Mouse (Mus musculus): Measurements from ENCODE around the gene Tmc8.
"Not testable (repeated sequence)": the region's sequence is repeated elsewhere in the genome, so short reads cannot be mapped to it uniquely, and the experiment has no call there.

Tmc8 gene

DNA sequence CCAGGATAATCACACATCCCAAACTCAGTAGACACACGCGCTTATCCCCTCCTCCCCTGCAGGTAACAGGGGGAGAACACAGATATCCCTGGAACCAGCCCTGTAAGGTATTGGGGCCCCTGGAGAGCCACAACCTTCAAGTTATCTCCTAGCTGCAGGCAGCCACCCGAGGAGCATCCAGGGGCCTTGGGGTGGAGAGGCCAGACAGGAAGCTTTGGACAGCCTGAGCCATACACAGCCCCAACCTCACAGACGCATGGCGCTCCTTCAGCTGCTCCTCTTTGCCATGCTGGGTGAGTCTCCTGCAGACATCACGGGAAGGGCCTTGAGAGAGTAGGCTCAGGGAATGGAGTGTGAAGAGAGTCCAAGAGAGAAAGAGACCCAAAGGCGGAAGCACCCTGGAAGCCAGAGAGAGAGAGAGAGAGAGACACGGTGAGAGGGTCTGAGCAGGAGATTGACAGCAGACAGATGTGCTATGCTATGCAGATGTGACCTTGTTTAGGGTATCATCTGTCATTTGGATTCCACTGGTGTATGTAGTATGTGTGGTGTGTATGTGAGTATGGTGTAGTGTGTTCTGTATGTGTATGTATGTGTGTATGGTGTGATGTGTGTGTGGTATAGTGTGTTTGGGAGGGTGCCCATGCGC is 15.8 kb downstream of the Tmc8 start, which contains the start of gene 6030468B19Rik:
Gene 6030468B19Rik, plus strand, starts transcription at position 150 of the 649 bp plus-strand sequence.
- DNase-seq (ENCODE audit: low spot score): no peak

DNA sequence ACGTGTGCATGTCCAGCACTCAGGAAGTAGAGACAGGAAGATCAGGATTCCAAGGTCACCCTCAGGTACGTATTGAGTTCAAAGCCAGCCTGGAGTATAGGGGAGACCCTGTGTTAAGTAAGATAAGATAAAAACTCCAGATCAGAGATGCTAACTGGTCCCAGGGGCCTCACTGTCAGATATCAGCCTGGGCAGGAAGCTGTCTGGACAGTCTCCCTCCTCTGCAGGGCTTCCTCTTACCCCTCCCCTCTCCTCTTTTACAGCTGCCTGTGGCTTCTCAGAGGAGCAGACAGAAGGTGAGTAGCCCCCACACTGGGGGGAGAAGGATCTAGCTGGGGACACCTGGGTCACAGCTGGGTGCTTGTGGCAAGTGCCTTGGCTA is 16.3 kb downstream of the Tmc8 start:
- DNase-seq (ENCODE audit: low spot score): no peak

DNA sequence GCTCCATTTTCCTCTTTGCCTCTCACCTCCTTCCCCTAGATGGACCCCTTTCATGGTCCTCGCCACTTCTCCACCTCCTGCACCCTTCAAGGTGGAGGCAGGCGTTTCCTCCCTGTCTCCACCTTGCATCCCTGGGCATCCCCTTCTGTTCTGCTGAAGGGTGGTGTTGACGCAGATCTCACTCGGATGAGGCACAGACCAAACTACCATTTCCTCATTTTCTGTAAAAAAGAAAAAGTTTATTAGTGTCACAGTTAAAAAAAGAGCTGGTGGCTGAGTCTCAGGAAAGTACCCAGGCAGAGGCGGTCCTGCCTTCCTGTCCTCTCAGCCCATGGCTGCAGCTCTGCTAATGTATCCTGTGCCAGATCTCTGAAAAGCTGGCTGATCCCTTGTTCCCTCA is 17.3 kb downstream of the Tmc8 start:
- no peak for DNase-seq (ENCODE audit: low spot score)

DNA sequence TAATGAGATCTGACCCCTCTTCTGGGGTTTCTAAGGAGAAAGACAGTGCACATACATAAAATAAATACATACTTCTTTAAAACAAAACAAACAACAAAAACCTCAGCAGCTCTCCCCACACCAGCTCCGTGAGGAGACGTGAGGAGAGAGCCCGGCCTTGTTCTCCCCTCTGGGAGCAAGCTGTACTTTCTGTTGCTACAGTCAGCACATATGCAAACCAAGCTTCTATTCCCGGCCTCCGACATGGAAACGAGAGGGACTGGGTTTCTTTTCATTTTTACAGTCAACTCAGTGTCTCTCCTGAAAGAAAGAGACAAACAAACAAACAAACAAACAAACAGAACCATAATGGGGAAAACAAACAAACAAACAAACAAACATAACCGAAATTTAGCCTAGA is 18.2 kb downstream of the Tmc8 start:
- no peak for DNase-seq (ENCODE audit: low spot score)

DNA sequence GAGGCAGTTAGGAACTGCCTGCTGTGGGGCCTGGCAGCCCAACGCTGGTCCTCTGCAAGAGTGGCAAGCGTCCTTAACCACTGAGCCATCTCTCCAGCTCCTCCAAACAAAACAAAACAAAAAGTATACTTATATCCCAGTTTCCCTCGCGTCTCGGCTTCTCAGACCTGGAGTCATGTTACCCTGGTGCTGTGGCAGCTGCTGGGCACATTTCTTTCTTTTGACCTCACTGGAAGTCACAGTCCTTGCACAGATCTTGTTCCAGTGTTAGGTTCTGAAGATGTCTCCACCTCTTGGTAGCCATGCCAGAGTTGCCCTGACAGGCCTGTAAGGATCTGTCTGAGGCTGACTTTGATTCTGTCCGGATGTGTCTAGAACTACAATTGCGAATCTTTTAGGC is 19.8 kb downstream of the Tmc8 start:
- no peak for DNase-seq (ENCODE audit: low spot score)

DNA sequence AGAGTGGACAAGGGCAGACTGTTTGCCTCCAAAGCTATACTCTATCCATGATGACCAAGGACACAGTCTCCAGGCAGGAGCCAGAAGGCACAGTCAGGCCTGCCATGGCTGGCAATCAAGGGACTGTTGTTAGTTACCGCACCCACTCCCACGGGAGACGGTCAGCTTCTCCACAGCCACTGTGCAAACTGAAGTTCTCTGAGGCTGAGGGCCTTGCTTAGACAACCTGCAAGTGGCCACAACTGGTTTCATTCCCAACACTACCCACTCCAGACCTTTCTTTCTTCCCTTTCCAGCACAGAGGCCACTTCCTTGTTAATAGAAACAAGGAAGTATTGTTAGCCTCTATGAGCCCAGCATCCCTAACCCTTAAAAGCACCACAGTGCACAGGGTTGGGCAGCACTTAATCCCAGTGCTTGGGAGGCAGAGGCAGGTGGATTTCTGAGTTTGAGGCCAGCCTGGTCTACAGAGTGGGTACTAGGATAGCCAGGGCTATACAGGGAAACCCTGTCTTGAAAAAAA is 21.4 kb downstream of the Tmc8 start:
- DNase-seq (ENCODE audit: low spot score): no peak

DNA sequence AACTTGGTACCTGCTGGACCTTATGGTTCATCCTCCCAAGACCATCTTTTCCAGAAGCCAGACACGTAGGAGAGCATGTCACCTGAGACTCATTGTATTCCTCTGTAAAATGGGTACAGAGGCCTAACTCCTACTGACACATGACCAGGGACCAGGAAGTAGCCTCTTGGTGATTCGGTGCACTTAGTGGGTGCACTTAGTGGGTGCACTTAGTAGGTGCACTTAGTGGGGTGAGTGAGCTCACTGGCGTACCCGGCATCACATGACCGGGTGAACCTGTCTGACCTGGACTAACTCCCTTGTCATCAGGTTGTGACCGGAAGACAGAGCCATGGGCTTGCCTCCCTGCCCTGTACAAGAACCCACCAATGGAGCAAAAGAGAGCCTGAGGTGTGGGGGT is 24.9 kb downstream of the Tmc8 start:
- no peak for DNase-seq (ENCODE audit: low spot score)

DNA sequence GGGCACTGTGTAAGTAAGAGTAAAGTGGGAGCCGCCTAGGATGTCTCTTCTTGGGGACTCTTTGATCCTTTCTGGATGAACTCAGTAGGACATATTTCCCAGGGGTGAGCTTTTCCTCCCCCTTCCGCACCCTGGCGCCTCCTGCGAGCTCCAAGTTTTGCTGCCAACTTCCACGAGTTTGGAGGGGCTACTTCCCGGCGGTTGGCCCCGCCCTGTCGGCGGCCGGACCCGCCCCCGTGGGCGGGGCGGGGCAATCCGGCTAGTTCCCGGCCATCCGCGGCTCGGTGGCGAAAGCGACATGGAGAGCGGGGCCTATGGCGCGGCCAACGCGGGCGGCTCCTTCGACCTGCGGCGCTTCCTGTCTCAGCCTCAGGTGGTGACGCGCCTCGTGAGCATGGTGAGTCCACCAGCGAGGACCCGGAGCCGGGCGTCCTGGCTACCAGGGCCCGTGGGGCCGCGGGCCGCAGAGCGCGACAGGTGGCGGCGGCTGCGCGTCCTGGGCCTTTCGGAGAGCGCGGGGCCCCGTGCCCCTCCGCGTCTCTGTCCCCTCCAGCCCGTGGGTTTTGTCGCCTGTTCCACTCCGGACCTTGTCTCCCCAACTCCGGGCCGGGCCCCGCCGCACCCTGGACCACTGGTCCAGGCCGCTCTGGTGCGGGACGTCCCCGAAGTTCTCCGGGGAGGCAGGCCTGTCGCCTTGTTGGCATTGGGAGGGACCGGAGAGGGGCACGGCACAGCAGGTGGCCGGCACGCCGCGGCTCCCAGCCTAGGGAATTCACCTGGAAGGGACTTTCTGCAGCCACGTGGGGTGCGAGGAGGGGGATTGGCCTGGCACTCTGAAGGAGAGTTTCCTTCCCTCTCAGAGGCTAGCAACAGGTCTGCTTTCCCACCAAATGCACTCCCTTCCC is 27.8 kb downstream of the Tmc8 start, which contains the start of the genes Gm20708 and Syngr2:
Gene Gm20708, plus strand, starts transcription at position 262 of the 905 bp plus-strand sequence.
Gene Syngr2, plus strand, starts transcription at position 262 of the 905 bp plus-strand sequence.
- no peak for DNase-seq (ENCODE audit: low spot score)

DNA sequence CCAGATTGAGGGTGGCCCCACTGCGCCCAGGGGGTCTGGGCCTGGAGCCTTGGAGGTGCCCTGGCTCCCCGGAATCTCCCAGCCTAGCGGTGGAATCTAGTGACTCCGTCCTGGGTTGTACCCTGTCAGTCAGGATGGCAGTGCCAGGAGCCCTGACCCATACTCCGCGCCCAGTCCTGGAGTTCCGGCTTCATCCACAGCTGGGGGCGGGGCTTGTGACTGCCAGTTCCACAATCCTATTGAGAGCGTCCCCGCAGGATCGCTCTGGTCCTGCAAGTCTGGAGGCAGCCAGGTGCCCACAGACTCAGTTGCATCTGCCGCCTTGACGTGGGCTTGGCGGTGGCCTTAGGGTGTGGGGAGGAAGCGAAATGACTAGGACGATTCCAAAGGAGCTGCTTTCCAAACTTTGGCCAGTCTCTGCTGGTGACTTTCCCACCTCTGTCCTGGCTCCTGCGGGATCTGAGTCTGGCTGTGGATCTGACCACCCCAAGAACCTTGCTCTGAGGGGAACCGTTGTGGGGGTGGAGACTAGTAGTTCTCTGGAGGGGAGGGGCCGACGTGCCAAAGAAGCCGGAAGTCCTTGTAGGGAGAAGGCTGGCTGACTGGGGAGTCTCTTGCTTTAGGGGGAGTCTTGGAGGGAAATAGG is 28.6 kb downstream of the Tmc8 start:
- no peak for DNase-seq (ENCODE audit: low spot score)

DNA sequence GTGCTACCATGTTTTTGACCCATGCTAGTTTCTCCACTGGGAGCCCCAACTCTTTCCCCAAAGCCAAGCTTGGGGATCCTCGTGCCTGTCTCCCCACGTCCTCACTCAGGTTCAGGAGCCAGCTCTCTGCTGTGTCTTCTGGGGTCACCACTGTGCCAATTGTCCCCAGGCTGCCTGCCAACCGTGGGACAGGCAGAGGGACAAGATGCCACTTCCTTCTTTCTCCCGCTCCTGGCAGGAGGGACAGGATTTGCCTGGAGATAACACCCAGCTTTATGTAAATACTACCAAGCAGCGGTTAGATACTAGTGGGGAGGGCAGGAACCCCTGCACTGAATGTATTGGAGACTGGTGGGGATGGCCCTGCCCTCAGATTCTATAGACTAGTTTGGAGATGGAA is 32.0 kb downstream of the Tmc8 start:
- DNase-seq (ENCODE audit: low spot score): no peak

DNA sequence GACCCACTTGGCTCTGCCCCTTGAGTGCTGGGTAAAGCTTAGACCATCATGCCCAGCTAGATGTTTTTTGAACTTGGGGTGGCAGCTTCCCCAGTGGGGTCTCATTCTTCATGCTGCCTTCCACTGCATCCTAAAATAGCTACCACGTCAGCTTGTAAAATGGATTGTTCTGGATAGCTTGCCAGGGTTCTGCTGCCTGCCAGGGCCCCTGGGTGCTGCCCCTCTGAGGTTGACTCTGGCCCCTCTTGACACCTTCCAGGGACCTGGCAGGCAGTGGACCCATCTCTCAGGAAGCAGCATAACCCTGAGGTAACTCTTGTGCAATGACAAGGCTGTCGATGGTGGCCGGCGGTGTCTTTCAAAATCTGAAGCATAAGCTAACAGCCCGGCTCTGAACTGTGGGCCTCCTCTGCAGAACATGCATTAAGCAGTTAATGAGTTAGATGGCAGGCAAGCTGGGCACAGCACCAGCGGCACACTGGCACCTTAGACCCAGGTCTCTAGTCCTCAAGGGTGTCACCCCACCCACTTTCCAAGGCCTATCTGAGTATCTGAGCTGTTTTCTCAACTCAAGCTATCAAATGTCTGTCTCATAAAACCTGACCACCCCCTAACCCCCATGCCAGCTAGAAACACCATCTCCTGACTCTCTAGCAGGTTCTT is 33.0 kb downstream of the Tmc8 start:
- DNase-seq (ENCODE audit: low spot score): no peak

DNA sequence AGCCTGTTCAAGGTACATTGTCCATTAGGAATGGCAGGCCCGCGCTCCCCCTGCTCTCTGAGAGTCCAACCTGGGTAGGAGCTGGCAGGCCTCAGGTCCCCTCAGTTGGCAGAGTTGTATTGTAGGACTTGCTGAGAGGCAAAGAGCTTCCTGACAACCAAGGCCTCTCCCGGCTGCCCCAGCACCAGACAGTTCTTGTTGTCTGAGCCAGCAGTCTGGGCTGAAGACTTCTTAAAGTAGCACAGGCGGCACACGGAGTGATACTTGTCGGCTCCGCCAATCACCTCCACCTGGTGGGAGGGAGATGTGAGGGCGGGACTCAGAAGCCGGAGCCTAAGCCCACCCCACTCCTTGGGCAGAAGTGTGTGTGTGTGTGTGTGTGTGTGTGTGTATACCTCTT is 34.0 kb downstream of the Tmc8 start:
- DNase-seq (ENCODE audit: low spot score): not testable (repeated sequence)

DNA sequence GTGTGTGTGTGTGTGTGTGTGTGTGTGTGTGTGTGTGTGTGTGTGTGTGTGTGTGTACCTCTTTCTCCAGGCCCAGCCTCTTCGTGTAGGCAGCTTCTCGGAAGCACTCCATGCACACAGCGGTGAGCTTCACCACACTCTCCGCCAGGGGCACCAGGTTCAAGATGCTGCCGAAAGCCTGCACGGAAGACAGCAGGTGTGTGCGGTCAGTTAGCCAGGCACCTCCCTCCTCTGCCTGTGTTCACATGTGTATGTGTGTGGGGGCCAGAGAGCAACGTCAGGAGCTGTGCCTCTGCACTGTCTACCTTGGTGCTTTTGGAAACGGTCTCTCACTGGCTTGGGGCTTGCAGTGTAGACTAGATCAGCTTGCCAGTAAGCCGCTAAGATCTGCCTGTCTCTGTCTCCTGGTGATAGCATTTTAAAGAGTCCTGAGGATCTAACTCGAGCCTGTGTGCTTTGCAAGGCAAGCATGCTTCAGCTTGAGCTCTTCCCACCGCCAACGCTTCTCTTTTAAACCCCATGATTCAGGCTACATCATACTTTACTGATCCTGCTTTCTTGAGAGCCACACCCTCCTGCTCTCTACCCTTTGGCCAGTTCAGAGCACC is 34.6 kb downstream of the Tmc8 start:
- DNase-seq (ENCODE audit: low spot score): no peak

DNA sequence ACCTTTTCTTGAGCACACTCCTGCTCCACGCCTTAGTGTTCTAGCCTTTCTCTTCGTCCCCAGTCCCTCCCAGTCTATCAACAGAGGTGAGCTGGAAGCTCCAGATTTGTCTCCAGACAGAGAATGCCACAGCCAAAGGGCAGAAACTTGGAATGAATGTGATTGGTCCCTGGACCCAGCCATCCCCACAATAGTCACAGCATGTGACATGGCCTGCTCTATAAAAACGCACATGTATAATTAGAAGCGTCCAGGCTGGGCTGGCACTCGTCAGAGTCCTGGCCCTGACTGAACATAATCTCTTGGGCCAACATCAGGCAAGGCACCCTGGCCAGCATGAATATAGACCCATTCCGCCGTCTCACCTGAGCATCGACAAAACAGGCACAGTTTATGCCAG is 37.2 kb downstream of the Tmc8 start:
- DNase-seq (ENCODE audit: low spot score): no peak

DNA sequence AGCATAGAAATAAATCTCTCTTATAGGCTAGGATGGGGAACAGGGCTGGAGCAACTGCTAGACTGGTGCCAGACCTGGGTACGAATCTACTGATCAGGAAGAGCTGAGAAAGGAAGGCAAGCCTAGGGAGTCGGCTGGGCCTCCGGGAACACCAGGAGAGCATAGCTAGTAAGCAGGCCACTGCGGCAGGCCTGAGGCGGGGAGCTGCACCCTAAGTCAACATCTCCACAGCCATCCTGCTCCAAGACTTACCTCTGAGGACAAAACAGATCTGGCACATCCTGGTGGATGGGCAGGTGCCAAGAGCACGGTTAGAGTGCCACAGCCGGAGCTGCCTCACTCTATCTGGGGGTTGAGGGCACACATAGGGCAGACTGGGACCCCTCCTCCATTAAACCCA is 38.3 kb downstream of the Tmc8 start:
- no peak for DNase-seq (ENCODE audit: low spot score)

DNA sequence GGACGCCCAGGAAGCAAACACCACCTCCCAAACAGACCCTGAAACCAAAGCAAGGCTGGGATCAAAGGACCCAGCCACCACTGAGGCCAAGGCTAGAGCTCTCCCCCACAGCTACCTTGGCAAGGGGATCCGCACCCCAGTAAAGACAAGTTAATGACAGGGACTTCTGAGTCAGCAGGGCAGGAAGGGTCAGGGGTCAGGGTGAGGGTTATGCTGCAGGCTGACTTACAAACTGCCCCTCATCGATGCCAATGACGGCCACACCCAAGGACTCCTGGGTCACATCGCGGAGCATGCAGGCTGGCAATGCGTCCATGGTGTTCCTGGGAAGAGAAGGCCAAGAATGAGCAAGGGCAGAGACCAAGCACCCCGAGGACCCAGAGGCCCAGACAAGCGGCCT is 40.0 kb downstream of the Tmc8 start:
- DNase-seq (ENCODE audit: low spot score): no peak

DNA sequence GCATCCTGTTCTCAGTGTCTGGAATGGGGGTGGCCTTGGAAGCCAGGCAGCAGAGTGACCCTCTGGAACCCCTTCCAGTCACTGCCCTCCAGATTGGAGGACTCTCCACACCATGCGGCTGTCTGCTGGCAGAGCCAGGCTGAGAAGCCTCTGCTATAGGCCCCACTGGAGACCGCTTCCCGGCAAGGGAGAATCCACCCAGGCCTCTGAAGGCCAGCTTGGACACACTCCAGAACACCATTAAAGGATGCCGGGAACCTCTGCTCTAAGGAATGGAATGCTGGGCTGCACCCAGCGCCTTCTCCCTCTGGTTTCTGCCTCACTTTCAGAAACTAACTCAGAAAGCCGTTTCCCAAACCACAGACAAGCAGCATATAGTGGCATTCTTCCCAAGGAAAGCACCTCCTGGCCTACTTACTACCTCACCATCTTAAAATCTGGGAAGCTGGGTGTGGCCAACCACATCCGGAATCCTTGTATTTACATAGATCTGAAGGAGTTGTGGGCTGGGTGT is 40.9 kb downstream of the Tmc8 start:
- no peak for DNase-seq (ENCODE audit: low spot score)

DNA sequence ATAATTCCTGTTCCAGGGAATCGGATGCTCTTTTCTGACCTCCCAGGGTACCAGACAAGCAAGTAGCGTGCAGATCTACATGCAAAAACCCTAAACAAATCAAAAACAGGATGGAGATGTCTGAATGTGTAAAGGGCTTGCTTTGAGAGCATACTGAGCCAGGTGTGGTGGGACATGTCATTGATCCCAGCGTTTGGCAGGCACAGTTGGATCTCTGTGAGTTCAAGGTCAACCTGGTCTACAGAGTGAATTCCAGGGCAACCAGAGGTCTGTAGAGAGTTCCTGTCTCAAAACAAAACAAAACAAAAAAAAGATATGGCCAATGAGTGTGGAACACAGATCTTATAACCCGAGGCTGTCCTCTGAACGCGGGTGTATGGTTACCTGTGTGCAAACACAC is 41.5 kb downstream of the Tmc8 start:
- DNase-seq (ENCODE audit: low spot score): no peak

DNA sequence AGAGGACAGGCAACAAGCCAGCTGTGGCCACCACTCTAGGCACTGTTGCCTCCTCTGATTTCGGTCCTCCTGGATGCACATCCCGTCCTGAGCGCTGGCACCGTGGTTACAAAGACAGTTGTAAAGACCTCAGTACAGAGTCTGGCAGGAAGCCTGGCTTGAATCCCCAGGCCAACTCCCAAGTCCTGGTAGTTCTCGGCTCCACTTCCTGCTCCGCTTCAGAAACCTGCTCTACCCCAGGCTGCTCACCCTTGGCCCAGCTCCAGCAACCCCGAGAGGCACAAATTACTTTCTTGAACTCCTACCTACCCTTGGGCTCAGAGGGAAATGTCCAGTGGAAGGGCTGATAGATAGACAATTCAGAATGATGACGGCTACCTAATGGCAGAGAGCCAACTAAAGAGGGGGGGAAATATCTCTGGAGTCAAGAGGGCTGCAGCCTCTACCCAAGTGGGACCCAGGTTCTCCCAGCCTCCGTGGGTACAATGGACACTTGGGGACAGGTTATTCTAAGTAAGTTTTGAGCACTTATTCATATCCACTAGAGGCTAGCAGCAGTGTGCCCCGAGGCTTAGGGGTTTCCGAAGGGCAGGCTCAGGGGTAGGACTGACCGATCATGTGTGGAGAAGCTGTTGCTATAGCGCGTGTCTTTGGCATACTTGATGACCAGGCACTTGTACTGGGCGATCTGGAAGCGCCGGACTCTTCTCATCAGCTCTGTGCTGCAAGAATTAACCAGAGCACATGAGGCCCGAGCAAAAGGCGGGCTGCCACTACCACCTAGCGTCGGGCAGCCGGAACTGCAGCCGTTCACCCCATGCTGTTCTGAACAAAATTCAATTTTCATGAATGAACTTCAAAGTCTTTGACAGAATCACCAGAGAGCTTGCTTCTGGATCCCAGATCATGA is 42.4 kb downstream of the Tmc8 start:
- peak; percentile 47 for DNase-seq (ENCODE audit: low spot score)

DNA sequence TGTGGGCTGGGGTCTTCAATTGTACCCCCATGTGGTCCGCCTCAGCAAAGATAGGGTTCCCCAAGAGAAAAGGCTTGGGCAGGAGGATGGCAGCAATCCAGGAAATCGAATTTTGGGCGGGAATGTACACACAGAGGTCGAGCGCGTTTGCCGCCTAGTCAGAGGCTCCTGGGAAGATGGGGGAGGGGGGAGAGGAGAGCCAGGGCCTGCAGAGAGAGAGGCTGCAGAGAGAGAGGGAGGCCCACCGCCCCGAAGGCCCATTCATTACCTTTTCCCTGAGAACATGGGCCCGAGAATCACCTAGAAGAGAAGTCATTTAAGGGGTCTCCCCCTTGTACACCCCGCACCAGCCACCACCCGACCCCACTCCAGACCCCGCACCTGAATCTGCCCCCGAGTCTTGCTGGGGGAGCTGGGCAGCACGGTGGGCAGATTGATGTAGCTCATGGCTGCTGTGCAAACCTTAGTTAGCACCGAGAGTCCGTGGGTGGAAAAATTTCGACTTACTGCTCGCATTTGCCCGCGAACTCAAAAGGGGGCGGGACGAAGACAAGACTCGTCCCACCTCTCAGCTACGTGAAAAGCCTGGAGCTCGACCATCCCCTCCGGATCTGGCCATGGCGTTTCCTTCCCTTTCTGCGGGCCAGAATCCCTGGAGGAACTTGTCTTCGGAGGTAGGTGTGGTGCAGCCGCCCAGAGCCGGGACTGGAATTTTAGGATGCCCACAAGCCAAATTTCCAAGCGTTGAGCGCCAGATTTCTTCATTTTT is 43.6 kb downstream of the Tmc8 start, which contains the start of the genes Afmid and Tk1:
Gene Afmid, plus strand, starts transcription at position 592 of the 769 bp plus-strand sequence.
Gene Tk1, minus strand, starts transcription at position 760 of the 769 bp plus-strand sequence.
- DNase-seq (ENCODE audit: low spot score): no peak

All from left cerebral cortex, adult 11 months (tissue).